Comparison of ENCODE assay signal across 25 mouse cellular contexts in genomic region chr7:64900249-64900648, GRCm38 (mm10).
"Had no signal": no experiment of that assay in that cellular context is flagged by ENCODE, and none has a peak within 500 bp of the region (broad histone marks: within the 10 kb centered on the region; RNA-seq: fewer than 3 reads in every experiment).

No protein-coding gene starts in this region.

- H3K36me3 ChIP-seq: heart, embryonic 10.5 days; heart, embryonic 12.5 days; hindbrain, embryonic 10.5 days; hindbrain, embryonic 12.5 days; intestine, embryonic 15.5 days; limb, embryonic 13.5 days; limb, embryonic 15.5 days; liver, embryonic 12.5 days had no signal

- H3K4me3 ChIP-seq: heart, embryonic 10.5 days; heart, embryonic 12.5 days; hindbrain, embryonic 10.5 days; hindbrain, embryonic 12.5 days; intestine, embryonic 15.5 days; limb, embryonic 13.5 days; limb, embryonic 15.5 days; liver, embryonic 12.5 days had no signal

- H3K9me3 ChIP-seq: heart, embryonic 10.5 days; heart, embryonic 12.5 days; hindbrain, embryonic 10.5 days; hindbrain, embryonic 12.5 days; intestine, embryonic 15.5 days; limb, embryonic 13.5 days; limb, embryonic 15.5 days; liver, embryonic 12.5 days had no signal

- H3K4me1 ChIP-seq: heart, embryonic 12.5 days; limb, embryonic 15.5 days; liver, embryonic 12.5 days had no signal

- H3K4me2 ChIP-seq: heart, embryonic 12.5 days; hindbrain, embryonic 12.5 days; hindbrain, embryonic 14.5 days; intestine, embryonic 15.5 days; limb, embryonic 13.5 days; limb, embryonic 15.5 days; liver, embryonic 12.5 days had no signal

- H3K27ac ChIP-seq: heart, embryonic 10.5 days; hindbrain, embryonic 10.5 days; hindbrain, embryonic 12.5 days; hindbrain, embryonic 14.5 days; intestine, embryonic 15.5 days; limb, embryonic 13.5 days; limb, embryonic 15.5 days; liver, embryonic 12.5 days; liver, embryonic 14.5 days had no signal

- DNase-seq: gastrocnemius, postnatal 10 days; gastrocnemius, postnatal 25 days; heart, adult 18-20 months; heart, postnatal 10 days; heart, postnatal 4 days; kidney, adult 18-20 months; kidney, adult 8-10 months; kidney, postnatal 10 days; kidney, postnatal 36 days; layer of hippocampus, adult 9-11 months; layer of hippocampus, postnatal 36 days; left cerebral cortex, postnatal 4 days; lung, adult 18-20 months had no signal

- ATAC-seq: inflammation-experienced regulatory T-cells, adult 6 months; intestine, embryonic 15.5 days; intestine, postnatal 0 days; liver, embryonic 12.5 days had no signal

- H3K9ac ChIP-seq: heart, embryonic 12.5 days; hindbrain, embryonic 12.5 days; hindbrain, embryonic 14.5 days; intestine, embryonic 15.5 days; limb, embryonic 13.5 days; limb, embryonic 15.5 days; liver, embryonic 12.5 days; liver, embryonic 14.5 days had no signal

- H3K27me3 ChIP-seq: heart, embryonic 12.5 days; hindbrain, embryonic 12.5 days; intestine, embryonic 15.5 days; limb, embryonic 15.5 days; liver, embryonic 12.5 days had no signal
